Mouse (Mus musculus): ENCODE data around the gene Adamts12. TPM values are rescaled to one million over a fixed set of nuclear protein-coding genes. Genes with fewer than 3 reads are reported as not detected.

Gene Adamts12
- polyA plus RNA-seq, 1 experiment from 2014 or later: 3.1 TPM

DNA sequence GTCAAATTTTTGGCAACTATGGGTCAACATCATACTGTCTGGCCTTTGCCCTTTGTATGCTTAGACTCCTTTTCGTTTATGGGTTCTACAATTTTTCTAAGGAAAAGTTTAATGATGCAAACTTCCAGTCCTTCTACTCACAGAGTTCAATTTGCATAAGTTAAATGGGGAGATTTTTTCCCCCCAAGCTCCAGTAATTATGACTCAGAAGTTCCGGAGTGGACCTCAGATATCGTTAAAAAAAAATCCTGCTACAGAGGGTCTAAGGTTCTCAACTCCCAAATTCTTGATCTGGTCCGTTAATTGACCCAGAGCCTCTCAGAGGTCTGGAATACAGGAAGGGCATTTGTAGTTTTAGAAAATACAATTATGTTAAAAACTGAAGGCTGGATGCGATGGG, 297.2 kb downstream of the Adamts12 start:
- H3K9ac ChIP-seq: no peak overlapping the region
- no peaks in the 10 kb centered on the region for H3K9me3 ChIP-seq (ENCODE audit: control insufficient read depth, low read length)
- no peak for ATAC-seq (ENCODE audit: low FRiP score)
- H3K36me3 ChIP-seq (replicated peaks; ENCODE audit: control insufficient read depth, insufficient read depth): no peaks in the 10 kb centered on the region
- no peaks in the 10 kb centered on the region for H3K4me1 ChIP-seq (replicated peaks; ENCODE audit: control insufficient read depth, insufficient read depth, low read length)
- DNase-seq (ENCODE audit: low spot score): no peak
- WGBS: 90% methylated on average over 5 of the region's 5 CpGs
- no peak overlapping the region for H3K4me2 ChIP-seq (replicated peaks)
- no peaks in the 10 kb centered on the region for H3K27me3 ChIP-seq (ENCODE audit: control insufficient read depth, insufficient read depth, low read length)
- no peak overlapping the region for H3K27ac ChIP-seq
- H3K4me3 ChIP-seq (replicated peaks; ENCODE audit: low read length): no peak overlapping the region

DNA sequence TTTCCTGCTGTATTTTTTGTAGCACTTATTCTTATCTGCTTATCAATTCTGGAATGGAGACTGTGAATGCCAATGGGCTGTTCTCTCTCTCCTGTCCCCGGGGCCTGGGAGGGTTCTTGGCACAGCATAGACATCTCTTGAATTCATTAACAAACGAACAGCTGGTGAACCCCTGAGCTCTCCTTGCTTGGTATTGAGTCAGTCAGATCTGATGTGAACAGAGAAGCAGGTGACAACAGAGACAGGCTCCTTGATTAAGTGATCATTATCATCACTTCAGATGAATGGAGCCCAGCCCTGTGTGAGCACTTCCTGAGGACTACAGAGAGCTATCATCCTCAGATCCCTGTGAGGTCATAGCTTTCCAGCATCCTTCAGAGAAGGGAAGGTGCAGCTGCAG, 299.5 kb downstream of the Adamts12 start:
- Histone ChIP-seq H3K4me3 (replicated peaks; ENCODE audit: low read length) (no peak overlapping the region), H3K27ac (no peak overlapping the region), H3K9ac (no peak overlapping the region), H3K9me3 (ENCODE audit: control insufficient read depth, low read length) (no peaks in the 10 kb centered on the region), H3K4me1 (replicated peaks; ENCODE audit: control insufficient read depth, insufficient read depth, low read length) (no peaks in the 10 kb centered on the region), H3K4me2 (replicated peaks) (no peak overlapping the region), H3K36me3 (replicated peaks; ENCODE audit: control insufficient read depth, insufficient read depth) (no peaks in the 10 kb centered on the region), H3K27me3 (ENCODE audit: control insufficient read depth, insufficient read depth, low read length) (no peaks in the 10 kb centered on the region)
- peak; percentile 56 for ATAC-seq (ENCODE audit: low FRiP score)
- 40% methylated on average over 2 of the region's 2 CpGs for WGBS
- DNase-seq (ENCODE audit: low spot score): no peak

DNA sequence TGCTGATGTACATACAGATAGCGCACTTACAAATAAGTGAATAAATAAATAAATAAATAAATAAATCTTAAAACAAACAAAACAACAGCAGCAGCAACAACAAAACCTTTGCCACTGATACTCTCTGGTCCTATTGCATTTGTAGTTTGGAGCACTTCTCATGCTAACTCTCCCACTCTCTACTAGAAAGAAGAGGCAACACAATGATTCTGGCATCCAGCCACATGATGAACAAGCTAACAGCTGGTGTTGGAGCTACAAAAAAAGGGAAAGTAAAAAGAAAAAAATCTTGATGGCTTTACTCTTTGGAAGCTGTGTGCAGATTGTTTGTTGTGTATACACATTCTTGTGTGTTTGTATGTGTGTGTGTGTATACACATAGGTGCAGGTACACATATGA, 300.2 kb downstream of the Adamts12 start:
- Histone ChIP-seq H3K4me2 (replicated peaks) (no peak overlapping the region), H3K4me1 (replicated peaks; ENCODE audit: control insufficient read depth, insufficient read depth, low read length) (no peaks in the 10 kb centered on the region), H3K27ac (no peak overlapping the region), H3K9me3 (ENCODE audit: control insufficient read depth, low read length) (no peaks in the 10 kb centered on the region), H3K9ac (no peak overlapping the region), H3K27me3 (ENCODE audit: control insufficient read depth, insufficient read depth, low read length) (no peaks in the 10 kb centered on the region), H3K36me3 (replicated peaks; ENCODE audit: control insufficient read depth, insufficient read depth) (no peaks in the 10 kb centered on the region), H3K4me3 (replicated peaks; ENCODE audit: low read length) (no peak overlapping the region)
- peak; percentile 58 for DNase-seq (ENCODE audit: low spot score)
- 100% methylated on average over 1 of the region's 1 CpGs for WGBS
- no peak for ATAC-seq (ENCODE audit: low FRiP score)

DNA sequence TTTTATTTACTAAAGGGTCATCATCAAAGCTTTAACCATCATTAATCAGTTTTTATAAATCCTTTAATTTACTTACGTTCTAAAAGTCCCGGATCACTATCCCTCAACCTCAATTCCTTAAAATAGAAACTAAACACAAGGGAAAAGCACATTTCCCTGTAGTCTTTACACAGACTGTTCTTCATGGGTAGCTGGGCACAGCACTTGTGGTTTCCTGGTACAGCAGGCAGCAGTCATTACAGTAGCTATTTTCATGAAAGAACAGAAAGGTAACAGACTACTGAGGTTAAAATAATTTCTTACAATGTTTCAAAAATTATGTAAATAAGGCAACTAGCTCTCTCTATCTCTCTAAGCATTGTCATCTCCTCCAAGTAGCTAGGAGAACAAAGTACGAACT, 305.0 kb downstream of the Adamts12 start:
- H3K9me3 ChIP-seq (ENCODE audit: control insufficient read depth, low read length): no peaks in the 10 kb centered on the region
- 80% methylated on average over 3 of the region's 3 CpGs for WGBS
- H3K27ac ChIP-seq: no peak overlapping the region

DNA sequence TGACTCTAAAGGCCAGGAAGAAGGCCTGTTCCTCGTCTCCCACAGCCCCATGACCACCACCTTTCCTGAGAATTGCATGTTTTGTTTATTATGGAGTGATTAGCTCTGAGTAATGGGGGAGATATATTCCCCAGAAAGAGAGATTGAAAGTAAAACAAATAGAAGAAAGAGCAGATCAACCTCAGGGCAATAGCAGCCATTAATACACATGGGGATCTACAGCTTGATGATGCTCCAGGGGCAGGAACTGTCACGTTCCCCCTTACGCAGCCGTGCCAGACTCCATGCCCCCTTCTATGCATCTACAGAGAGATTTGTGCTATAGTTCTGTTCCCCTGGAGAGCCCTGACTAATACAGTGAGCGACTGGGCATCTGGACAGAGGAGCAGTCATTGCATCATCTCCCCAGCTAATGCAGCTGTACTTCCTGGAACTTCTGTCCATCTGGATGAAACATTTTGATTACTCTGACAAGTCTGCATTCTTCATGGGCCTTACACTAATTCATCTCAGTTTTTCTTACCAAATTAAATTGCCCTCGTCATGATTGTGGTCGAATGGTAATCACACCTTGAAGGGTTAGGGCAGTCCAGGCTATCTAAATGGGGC, 306.0 kb downstream of the Adamts12 start:
- H3K4me1 ChIP-seq (replicated peaks; ENCODE audit: control insufficient read depth, insufficient read depth, low read length): no peaks in the 10 kb centered on the region
- 86% methylated on average over 7 of the region's 7 CpGs for WGBS
- no peaks in the 10 kb centered on the region for H3K27me3 ChIP-seq (ENCODE audit: control insufficient read depth, insufficient read depth, low read length)
- no peaks in the 10 kb centered on the region for H3K36me3 ChIP-seq (replicated peaks; ENCODE audit: control insufficient read depth, insufficient read depth)
- no peak overlapping the region for H3K4me2 ChIP-seq (replicated peaks)
- DNase-seq (ENCODE audit: low spot score): no peak
- ATAC-seq (ENCODE audit: low FRiP score): no peak
- no peak overlapping the region for H3K9ac ChIP-seq
- H3K27ac ChIP-seq: no peak overlapping the region
- H3K9me3 ChIP-seq (ENCODE audit: control insufficient read depth, low read length): no peaks in the 10 kb centered on the region
- no peak overlapping the region for H3K4me3 ChIP-seq (replicated peaks; ENCODE audit: low read length)

More for the DNA sequence above, 305.0 kb downstream of the Adamts12 start:
- Histone ChIP-seq H3K27me3 (ENCODE audit: control insufficient read depth, insufficient read depth, low read length) (no peaks in the 10 kb centered on the region), H3K9ac (no peak overlapping the region), H3K4me2 (replicated peaks) (no peak overlapping the region), H3K36me3 (replicated peaks; ENCODE audit: control insufficient read depth, insufficient read depth) (no peaks in the 10 kb centered on the region), H3K4me3 (replicated peaks; ENCODE audit: low read length) (no peak overlapping the region), H3K4me1 (replicated peaks; ENCODE audit: control insufficient read depth, insufficient read depth, low read length) (no peaks in the 10 kb centered on the region)
- no peak for ATAC-seq (ENCODE audit: low FRiP score)
- DNase-seq (ENCODE audit: low spot score): no peak

DNA sequence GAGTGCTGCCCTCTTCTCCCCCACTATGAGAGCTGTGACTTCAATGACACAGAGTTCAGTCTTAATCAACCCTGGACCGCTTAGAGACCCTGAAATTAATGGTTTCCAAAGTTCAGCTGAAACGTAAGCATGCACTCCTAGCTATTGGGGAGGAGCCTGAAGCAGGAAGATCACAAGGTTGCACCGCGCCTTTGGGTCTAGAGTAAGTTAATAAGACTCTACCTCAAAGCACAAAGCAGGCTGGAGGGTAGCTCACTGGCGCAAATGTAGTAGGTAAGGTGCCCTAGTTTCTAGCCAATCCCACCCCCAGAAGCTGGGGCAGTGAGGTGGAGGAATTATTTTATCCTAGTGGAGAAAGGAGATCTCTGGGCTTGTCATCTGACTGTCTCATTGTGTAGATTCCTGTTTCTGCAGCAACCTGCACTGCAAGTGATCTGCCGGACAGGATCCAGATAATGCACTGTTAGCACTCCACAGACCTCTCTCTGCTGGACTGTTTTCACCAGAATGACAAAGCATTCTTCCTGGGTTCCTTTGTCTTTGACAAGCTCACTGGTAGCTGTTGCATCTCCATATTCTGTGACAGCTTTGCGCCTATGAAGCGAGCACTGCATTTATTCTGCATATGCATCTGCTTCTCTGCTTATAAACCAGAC, 315.0 kb downstream of the Adamts12 start:
- 88% methylated on average over 8 of the region's 8 CpGs for WGBS
- Histone ChIP-seq H3K4me3 (replicated peaks; ENCODE audit: low read length) (no peak overlapping the region), H3K9me3 (ENCODE audit: control insufficient read depth, low read length) (no peaks in the 10 kb centered on the region), H3K27me3 (ENCODE audit: control insufficient read depth, insufficient read depth, low read length) (no peaks in the 10 kb centered on the region), H3K27ac (no peak overlapping the region), H3K9ac (no peak overlapping the region), H3K36me3 (replicated peaks; ENCODE audit: control insufficient read depth, insufficient read depth) (peaks cover 13% of the 10 kb centered on the region), H3K4me2 (replicated peaks) (peak overlapping the region; percentile 19; the same call in 1 of the 2 replicates), H3K4me1 (replicated peaks; ENCODE audit: control insufficient read depth, insufficient read depth, low read length) (no peaks in the 10 kb centered on the region)
- ATAC-seq (ENCODE audit: low FRiP score): peak; percentile 24; the same call in 1 of the 2 replicates
- no peak for DNase-seq (ENCODE audit: low spot score)

DNA sequence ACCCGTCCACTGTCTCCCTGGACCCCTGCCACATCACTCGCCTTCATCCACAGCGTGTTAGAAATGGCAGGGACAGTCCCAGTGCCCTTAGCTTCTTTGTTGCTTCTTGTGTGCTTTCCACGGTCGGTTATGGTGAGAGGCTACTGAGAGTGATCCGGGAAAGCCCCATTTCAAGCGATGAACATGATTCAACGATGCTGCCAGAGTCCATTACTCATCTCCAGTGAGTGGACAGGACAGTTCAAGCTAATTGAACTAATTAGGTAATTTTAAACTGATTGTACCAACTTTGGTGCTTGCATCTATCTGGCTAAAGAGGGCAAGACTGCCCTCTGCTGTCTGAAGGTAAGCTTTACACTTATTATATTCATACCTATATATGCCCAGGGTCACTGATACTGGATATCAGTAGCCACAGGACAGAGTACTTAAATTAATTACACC, 315.5 kb downstream of the Adamts12 start:
- peaks cover 19% of the 10 kb centered on the region for H3K36me3 ChIP-seq (replicated peaks; ENCODE audit: control insufficient read depth, insufficient read depth)
- no peak overlapping the region for H3K27ac ChIP-seq
- no peaks in the 10 kb centered on the region for H3K27me3 ChIP-seq (ENCODE audit: control insufficient read depth, insufficient read depth, low read length)
- DNase-seq (ENCODE audit: low spot score) (peak; percentile 79), ATAC-seq (ENCODE audit: low FRiP score) (peak; percentile 78)
- H3K4me2 ChIP-seq (replicated peaks): peak overlapping the region; percentile 19; the same call in 1 of the 2 replicates
- no peak overlapping the region for H3K4me3 ChIP-seq (replicated peaks; ENCODE audit: low read length)
- H3K9ac ChIP-seq: no peak overlapping the region
- 34% methylated on average over 8 of the region's 8 CpGs for WGBS
- no peaks in the 10 kb centered on the region for H3K9me3 ChIP-seq (ENCODE audit: control insufficient read depth, low read length)
- no peaks in the 10 kb centered on the region for H3K4me1 ChIP-seq (replicated peaks; ENCODE audit: control insufficient read depth, insufficient read depth, low read length)

DNA sequence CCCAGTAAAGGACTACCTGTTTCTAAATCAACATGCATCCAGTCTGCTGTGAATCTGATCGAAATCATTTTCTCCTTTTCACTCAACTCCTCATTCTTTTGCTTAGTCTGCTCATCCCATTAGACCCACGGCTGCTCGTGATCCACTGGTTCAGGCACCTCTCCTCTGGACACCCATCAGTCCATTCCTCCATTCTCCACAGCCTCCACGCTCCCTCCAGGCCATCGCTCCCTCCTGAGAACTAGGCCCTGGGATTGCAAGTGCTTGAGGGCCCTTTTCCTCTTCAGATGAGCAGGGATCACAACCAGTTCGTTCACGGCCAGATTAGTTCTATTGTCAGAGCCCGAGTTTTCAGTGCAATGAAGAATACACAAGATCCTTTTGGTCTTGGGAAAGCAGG, 316.0 kb downstream of the Adamts12 start:
- Histone ChIP-seq H3K4me1 (replicated peaks; ENCODE audit: control insufficient read depth, insufficient read depth, low read length) (no peaks in the 10 kb centered on the region), H3K9ac (no peak overlapping the region), H3K4me3 (replicated peaks; ENCODE audit: low read length) (no peak overlapping the region), H3K4me2 (replicated peaks) (no peak overlapping the region), H3K27ac (no peak overlapping the region), H3K9me3 (ENCODE audit: control insufficient read depth, low read length) (no peaks in the 10 kb centered on the region), H3K27me3 (ENCODE audit: control insufficient read depth, insufficient read depth, low read length) (no peaks in the 10 kb centered on the region), H3K36me3 (replicated peaks; ENCODE audit: control insufficient read depth, insufficient read depth) (peaks cover 23% of the 10 kb centered on the region)
- DNase-seq (ENCODE audit: low spot score): no peak
- 79% methylated on average over 8 of the region's 8 CpGs for WGBS
- ATAC-seq (ENCODE audit: low FRiP score): no peak

DNA sequence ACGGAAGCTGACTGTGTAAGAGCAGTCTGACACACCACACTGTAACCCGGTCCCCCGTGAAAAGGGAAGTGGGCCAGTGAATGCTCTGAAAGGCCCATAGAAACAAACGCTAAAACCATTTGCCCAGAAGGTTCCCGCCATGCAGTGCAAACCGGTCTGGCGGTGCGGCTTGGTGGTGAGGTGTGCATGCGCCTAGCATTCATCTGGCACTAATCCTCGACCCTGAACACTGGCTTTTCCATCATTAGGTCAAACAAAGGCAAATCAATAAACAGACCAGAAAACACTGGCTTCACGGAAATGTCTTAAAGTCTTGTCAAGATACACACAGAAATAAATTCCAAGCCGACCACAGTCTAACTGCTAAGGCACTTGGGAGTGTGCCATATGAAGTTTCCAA, 318.0 kb downstream of the Adamts12 start:
- ATAC-seq (ENCODE audit: low FRiP score) (no peak), DNase-seq (ENCODE audit: low spot score) (no peak)
- Histone ChIP-seq H3K4me2 (replicated peaks) (no peak overlapping the region), H3K27ac (no peak overlapping the region), H3K4me1 (replicated peaks; ENCODE audit: control insufficient read depth, insufficient read depth, low read length) (no peaks in the 10 kb centered on the region), H3K9ac (no peak overlapping the region), H3K36me3 (replicated peaks; ENCODE audit: control insufficient read depth, insufficient read depth) (peaks cover 43% of the 10 kb centered on the region), H3K9me3 (ENCODE audit: control insufficient read depth, low read length) (no peaks in the 10 kb centered on the region), H3K4me3 (replicated peaks; ENCODE audit: low read length) (no peak overlapping the region), H3K27me3 (ENCODE audit: control insufficient read depth, insufficient read depth, low read length) (no peaks in the 10 kb centered on the region)
- WGBS: 89% methylated on average over 12 of the region's 12 CpGs

Measured in hindbrain, embryonic 14.5 days (tissue).